Mouse (Mus musculus) CH12.LX (cell line): ENCODE measurements around the gene Agap1. TPM values are rescaled to one million over a fixed set of nuclear protein-coding genes. Genes with fewer than 3 reads are reported as not detected.

Source experiments
- DNase-seq: peaks from one replicate; pipeline ENCODE4 v3.0.0-alpha.2; 2013; ENCODE audit errors: extremely low read depth
- H3K27ac ChIP-seq: 2 replicates; pipeline ENCODE4 v1.5.1; 2012; ENCODE audit warnings: low read depth, mild to moderate bottlenecking, control low read depth, moderate library complexity; ENCODE audit not compliant: insufficient read depth
- H3K27me3 ChIP-seq: replicated peaks from 2 replicates; pipeline ENCODE3; 2012; ENCODE audit warnings: inconsistent platforms
- H3K36me3 ChIP-seq, 2 experiments: replicated peaks in 1 of 2; 2 replicates each; pipeline versions ENCODE3 to v1.6.1; 2012; ENCODE audit warnings: inconsistent platforms in 1 of 2, low read length in 1 of 2, mild to moderate bottlenecking in 1 of 2, mixed read lengths in 1 of 2, moderate library complexity in 1 of 2; ENCODE audit not compliant: control insufficient read depth in 1 of 2, insufficient read depth in 1 of 2
- H3K4me1 ChIP-seq, 2 experiments: 2 replicates each; pipeline ENCODE4 v1.6.1; 2012; ENCODE audit warnings: inconsistent platforms in 1 of 2, moderate library complexity in 1 of 2; ENCODE audit not compliant: insufficient read depth in 2 of 2, control insufficient read depth in 1 of 2
- H3K4me2 ChIP-seq: 2 replicates; pipeline ENCODE4 v1.6.1; 2012; ENCODE audit warnings: low read depth, mild to moderate bottlenecking, control low read depth; ENCODE audit not compliant: poor library complexity, insufficient read depth, severe bottlenecking
- H3K4me3 ChIP-seq, 3 experiments: fragments of 150-350 bp in 1 of 3; sonication (generic) in 1 of 3; replicated peaks in 1 of 3; 2 replicates each; pipeline versions ENCODE3 to v1.5.1; 2011 to 2012; ENCODE audit warnings: low read depth in 2 of 3, low read length in 2 of 3, mild to moderate bottlenecking in 2 of 3, moderate library complexity in 2 of 3, control low read depth in 1 of 3, improper control_type of control experiment in 1 of 3, inconsistent platforms in 1 of 3, mixed read lengths in 1 of 3; ENCODE audit not compliant: poor library complexity in 1 of 3
- H3K79me2 ChIP-seq: replicated peaks from 2 replicates; pipeline ENCODE4 v1.6.1; 2012; ENCODE audit warnings: mild to moderate bottlenecking, moderate library complexity; ENCODE audit not compliant: control insufficient read depth, poor library complexity, insufficient read depth, severe bottlenecking; ENCODE audit errors: extremely low read depth
- H3K9ac ChIP-seq: 2 replicates; pipeline ENCODE4 v1.6.1; 2012; ENCODE audit warnings: low read depth, mild to moderate bottlenecking, control low read depth, moderate library complexity; ENCODE audit not compliant: insufficient read depth
- H3K9me3 ChIP-seq: replicated peaks from 2 replicates; pipeline ENCODE3; 2012; ENCODE audit warnings: low read length, inconsistent platforms, mixed read lengths
- BHLHE40 ChIP-seq: IDR thresholded peaks from 2 replicates; pipeline ENCODE4 v1.6.1; 2011; ENCODE audit warnings: mild to moderate bottlenecking, low read depth, low read length, improper control_type of control experiment
- CHD1 ChIP-seq: IDR thresholded peaks from 2 replicates; pipeline ENCODE4 v1.6.1; 2012; ENCODE audit warnings: low read depth, low read length, improper control_type of control experiment, inconsistent platforms
- CHD2 ChIP-seq: IDR thresholded peaks from 2 replicates; pipeline ENCODE4 v1.6.1; 2011; ENCODE audit warnings: low read length, improper control_type of control experiment
- CTCF ChIP-seq, 2 experiments: IDR thresholded peaks in 1 of 2; conservative IDR thresholded peaks in 1 of 2; 2 replicates each; pipeline ENCODE4 v1.5.1; 2011 to 2012; ENCODE audit warnings: low read depth in 2 of 2, low read length in 2 of 2, improper control_type of control experiment in 1 of 2, inconsistent platforms in 1 of 2, mild to moderate bottlenecking in 1 of 2, moderate library complexity in 1 of 2
- E2F4 ChIP-seq: IDR thresholded peaks from 2 replicates; pipeline ENCODE4 v1.6.1; 2011; ENCODE audit warnings: low read depth, low read length, improper control_type of control experiment; ENCODE audit not compliant: insufficient replicate concordance
- ELF1 ChIP-seq: IDR thresholded peaks from 2 replicates; pipeline ENCODE4 v1.6.1; 2014; ENCODE audit warnings: low read depth, mild to moderate bottlenecking, inconsistent platforms, low read length, improper control_type of control experiment
- EP300 ChIP-seq: IDR thresholded peaks from 2 replicates; pipeline ENCODE4 v1.6.1; 2011; ENCODE audit warnings: low read length, improper control_type of control experiment
- HCFC1 ChIP-seq: IDR thresholded peaks from 2 replicates; pipeline ENCODE4 v1.6.1; 2012; ENCODE audit warnings: low read depth, mild to moderate bottlenecking, inconsistent platforms, low read length, improper control_type of control experiment
- JUN ChIP-seq: IDR thresholded peaks from 2 replicates; pipeline ENCODE4 v1.6.1; 2011; ENCODE audit warnings: low read depth, mild to moderate bottlenecking, low read length, improper control_type of control experiment, moderate library complexity; ENCODE audit not compliant: insufficient read depth
- KAT2A ChIP-seq: IDR thresholded peaks from 2 replicates; pipeline ENCODE4 v1.6.1; 2012; ENCODE audit warnings: low read length, improper control_type of control experiment, inconsistent platforms; ENCODE audit not compliant: insufficient replicate concordance
- MAFK ChIP-seq: IDR thresholded peaks from 2 replicates; pipeline ENCODE4 v1.6.1; 2011; ENCODE audit warnings: low read length, improper control_type of control experiment; ENCODE audit not compliant: insufficient replicate concordance
- MAZ ChIP-seq: IDR thresholded peaks from 2 replicates; pipeline ENCODE4 v1.6.1; 2012; ENCODE audit warnings: low read depth, mild to moderate bottlenecking, inconsistent platforms, low read length, improper control_type of control experiment, moderate library complexity
- MEF2A ChIP-seq: IDR thresholded peaks from 2 replicates; pipeline ENCODE4 v1.6.1; 2014; ENCODE audit warnings: low read depth, mild to moderate bottlenecking, inconsistent platforms, low read length, improper control_type of control experiment, borderline replicate concordance
- NRF1 ChIP-seq: IDR thresholded peaks from 2 replicates; pipeline ENCODE4 v1.6.1; 2014; ENCODE audit warnings: low read depth, mild to moderate bottlenecking, inconsistent platforms, low read length, improper control_type of control experiment, moderate library complexity
- POLR2A ChIP-seq: IDR thresholded peaks from 2 replicates; pipeline ENCODE4 v1.6.1; 2011; ENCODE audit warnings: low read depth, mild to moderate bottlenecking, improper control_type of control experiment, low read length
- RAD21 ChIP-seq: IDR thresholded peaks from 2 replicates; pipeline ENCODE4 v1.6.1; 2011; ENCODE audit warnings: low read depth, mild to moderate bottlenecking, low read length, improper control_type of control experiment, moderate library complexity
- SMC3 ChIP-seq: IDR thresholded peaks from 2 replicates; pipeline ENCODE4 v1.6.1; 2011; ENCODE audit warnings: low read depth, low read length, improper control_type of control experiment
- TCF12 ChIP-seq: IDR thresholded peaks from 2 replicates; pipeline ENCODE4 v1.6.1; 2014; ENCODE audit warnings: low read depth, mild to moderate bottlenecking, inconsistent platforms, low read length, improper control_type of control experiment
- UBTF ChIP-seq: IDR thresholded peaks from 2 replicates; pipeline ENCODE4 v1.6.1; 2012; ENCODE audit warnings: low read depth, mild to moderate bottlenecking, inconsistent platforms, low read length, improper control_type of control experiment, moderate library complexity
- ZMIZ1 ChIP-seq: IDR thresholded peaks from 2 replicates; pipeline ENCODE4 v1.6.1; 2012; ENCODE audit warnings: low read depth, mild to moderate bottlenecking, inconsistent platforms, low read length, improper control_type of control experiment
- ZNF384 ChIP-seq: IDR thresholded peaks from 2 replicates; pipeline ENCODE4 v1.6.1; 2012; ENCODE audit warnings: low read depth, low read length, improper control_type of control experiment, inconsistent platforms
- dilution Hi-C: fragments of 300-500 bp; cut with MboI; formaldehyde crosslinking; loops from 2 replicates; pipeline ENCODE4 v1.14.3; 2020; ENCODE audit warnings: low sequenced_read_pairs; ENCODE audit not compliant: extremely low pct_unique_long_range_greater_than_20kb, extremely low pct_ligation_motif_present
- in situ Hi-C: fragments of 300-500 bp; cut with MboI; formaldehyde crosslinking; loops from 3 replicates; pipeline ENCODE4 v1.14.3; 2019; ENCODE audit warnings: low sequenced_read_pairs, low pct_ligation_motif_present, low pct_unique_long_range_greater_than_20kb, mixed read lengths
- polyA plus RNA-seq: library from polyadenylated mRNA; unstranded; fragments of >175 nt; gene quantifications from 2 replicates; pipeline ENCODE4 v1.2.1, GENCODE M21; 2012; ENCODE audit warnings: low read depth; ENCODE audit not compliant: insufficient read length
- total RNA-seq, 2 experiments: library from RNA; depleted of rRNA; stranded (reverse); fragments of 300-350 nt in 1 of 2; fragments of >200 nt in 1 of 2; gene quantifications; 2 replicates each; pipeline ENCODE4 v1.2.3; 2012 to 2014

Gene Agap1
- total and polyA plus RNA-seq, 3 experiments, result not detected

GRCm38 (mm10) chr1:89749666-89750065, 295.1 kb downstream of the Agap1 start:
- Histone ChIP-seq H3K9me3 (peaks cover 78% of the 10 kb centered on the region), H3K79me2 (no peaks in the 10 kb centered on the region)
- no peak for TF ChIP-seq MEF2A
- TF ChIP-seq TCF12, result no peak
- no peak for TF ChIP-seq E2F4
- TF ChIP-seq CHD1, result no peak
- no peak for TF ChIP-seq KAT2A
- no peak for TF ChIP-seq BHLHE40
- TF ChIP-seq UBTF, result no peak
- no peak for TF ChIP-seq HCFC1
- no peak for TF ChIP-seq CHD2
- TF ChIP-seq RAD21, result no peak
- no peak for TF ChIP-seq EP300
- TF ChIP-seq CTCF (conservative IDR thresholded peaks at IDR 0.05 in 1 of 2, IDR thresholded peaks at IDR 0.05 in 1 of 2; ENCODE audit: low read depth in 2 of 2, low read length in 2 of 2), result no peak
- TF ChIP-seq JUN, result no peak
- TF ChIP-seq, all 38 proteins: peak for 0
- no peak for DNase-seq
- Histone ChIP-seq H3K36me3 (no peaks in the 10 kb centered on the region), H3K9ac (no peak overlapping the region), H3K4me2 (no peak overlapping the region), H3K27me3 (no peaks in the 10 kb centered on the region), H3K4me1 (no peaks in the 10 kb centered on the region), H3K4me3 (no peak overlapping the region), H3K27ac (no peak overlapping the region)
- in situ Hi-C loops (no loop called here), dilution Hi-C loops (no loop called here)

DNA sequence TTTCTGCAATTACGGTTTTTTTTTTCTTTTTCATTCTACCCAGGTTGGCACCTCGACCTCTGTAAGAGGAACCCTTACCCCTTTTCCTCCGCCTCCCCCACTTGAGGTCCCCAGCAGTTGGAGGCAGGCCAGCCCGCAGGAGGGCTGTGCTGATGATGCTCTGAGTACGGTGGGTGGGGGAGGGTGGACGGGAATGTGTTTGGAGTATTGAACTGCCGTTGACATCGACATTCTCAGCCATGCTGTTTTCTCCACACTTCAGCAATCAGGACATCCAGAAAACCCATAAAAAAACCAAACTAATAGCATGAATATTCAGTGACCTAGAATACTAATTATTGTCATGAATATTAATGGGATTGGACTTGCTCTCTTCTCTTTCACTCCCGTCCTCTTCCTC, 295.9 kb downstream of the Agap1 start:
- Histone ChIP-seq H3K79me2 (no peaks in the 10 kb centered on the region), H3K27ac (no peak overlapping the region), H3K4me1 (no peaks in the 10 kb centered on the region), H3K4me2 (no peak overlapping the region), H3K27me3 (no peaks in the 10 kb centered on the region), H3K4me3 (no peak overlapping the region), H3K9me3 (peaks cover 78% of the 10 kb centered on the region), H3K9ac (no peak overlapping the region), H3K36me3 (no peaks in the 10 kb centered on the region)
- dilution Hi-C loops (no loop called here), in situ Hi-C loops (no loop called here)
- no peak for DNase-seq
- TF ChIP-seq JUN (no peak), ZNF384 (no peak), POLR2A (no peak), MAZ (no peak), SMC3 (no peak), ELF1 (no peak), ZMIZ1 (no peak), MAFK (no peak), EP300 (no peak), MEF2A (no peak), NRF1 (no peak), RAD21 (no peak)
